Comparison of ENCODE assay signal across 9 mouse cellular contexts in genomic region chr6:103024006-103024405, GRCm38 (mm10).
DNase-seq lines count a peak whose midpoint lies in the region.
"Had no signal": no experiment of that assay in that cellular context is flagged by ENCODE, and none has a peak within 500 bp of the region (broad histone marks: within the 10 kb centered on the region; RNA-seq: fewer than 3 reads in every experiment).

No protein-coding gene starts in this region.

- peak; percentile 7 for DNase-seq in adrenal gland, postnatal 14 days
- no peak for DNase-seq in adrenal gland, postnatal 36 days
- peak; percentile 6 for DNase-seq in layer of hippocampus, adult 11-12 months (ENCODE audit: low spot score)
- no peak for DNase-seq in layer of hippocampus, adult 9-11 months
- peak; percentile 33 for DNase-seq in brain, adult 2 months (ENCODE audit: low read depth, low spot score)
- DNase-seq in gastrocnemius, postnatal 14 days = peak; percentile 34
- DNase-seq in thymus, postnatal 10 days (ENCODE audit: low spot score in 2 of 2) = no peak
- no peak for DNase-seq in spleen, postnatal 14 days (ENCODE audit: low spot score in 2 of 2)
- DNase-seq: retina, postnatal 1 day had no signal

- intact Hi-C loops in gastrocnemius, postnatal 14 days (cut with DNase I; ENCODE audit: low total_unique reads) = no loop called here

Comparison
In these comparisons a context has a peak if more than half of its experiments do, and no peak if none do; other contexts are left out.
1. DNase-seq: peak in adrenal gland, postnatal 14 days (single experiment), layer of hippocampus, adult 11-12 months (single experiment), brain, adult 2 months (single experiment) and gastrocnemius, postnatal 14 days (single experiment); none in adrenal gland, postnatal 36 days (0 of 2), layer of hippocampus, adult 9-11 months (single experiment), thymus, postnatal 10 days (0 of 2) and spleen, postnatal 14 days (0 of 2).